Mouse (Mus musculus) layer of hippocampus, postnatal 14 days (tissue): Measurements from ENCODE around the gene Zfp827. TPM values are rescaled to one million over a fixed set of nuclear protein-coding genes. Genes with fewer than 3 reads are reported as not detected.
"Not testable (repeated sequence)": the region's sequence is repeated elsewhere in the genome, so short reads cannot be mapped to it uniquely, and the experiment has no call there.

ENCODE experiments used
- DNase-seq, 2 experiments: peaks; one replicate each; pipeline ENCODE4 v3.0.0; 2021 to 2022; ENCODE audit warnings: low spot score in 2 of 2, mixed read lengths in 1 of 2
- total RNA-seq, 2 experiments: library from RNA; stranded (reverse); gene quantifications; 2 replicates each; pipeline ENCODE4 v1.2.3; 2021

The Zfp827 gene
- total RNA-seq, 2 experiments from 2014 or later: 26.8 to 28.3 TPM

- no peak for DNase-seq
Observed at GRCm38 (mm10) chr8:79105186-79105585, 76.9 kb downstream of the Zfp827 start.

- DNase-seq: no peak
Observed at GRCm38 (mm10) chr8:79111461-79111860, 83.2 kb downstream of the Zfp827 start.

DNA sequence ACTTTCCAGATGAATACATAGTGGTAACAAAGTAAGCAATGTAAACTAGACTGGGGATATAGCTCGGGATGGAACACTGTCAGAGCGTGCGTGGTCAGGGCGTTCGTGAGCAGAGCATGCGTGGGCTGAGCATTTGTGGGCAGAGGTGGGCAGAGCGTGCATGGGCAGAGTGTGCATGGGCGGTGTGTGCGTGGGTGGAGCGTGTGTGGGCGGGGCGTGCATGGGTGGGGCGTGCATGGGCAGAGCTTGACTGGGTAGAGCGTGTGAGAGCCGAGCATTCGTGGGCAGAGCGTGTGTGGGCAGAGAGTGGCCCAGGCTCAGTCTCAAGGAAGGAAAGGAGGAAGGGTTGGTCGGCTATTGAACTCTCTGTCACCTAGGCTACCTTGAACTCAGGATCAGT is 84.2 kb downstream of the Zfp827 start:
- no peak for DNase-seq

- no peak for DNase-seq
Observed at GRCm38 (mm10) chr8:79113533-79113932, 85.3 kb downstream of the Zfp827 start.

DNA sequence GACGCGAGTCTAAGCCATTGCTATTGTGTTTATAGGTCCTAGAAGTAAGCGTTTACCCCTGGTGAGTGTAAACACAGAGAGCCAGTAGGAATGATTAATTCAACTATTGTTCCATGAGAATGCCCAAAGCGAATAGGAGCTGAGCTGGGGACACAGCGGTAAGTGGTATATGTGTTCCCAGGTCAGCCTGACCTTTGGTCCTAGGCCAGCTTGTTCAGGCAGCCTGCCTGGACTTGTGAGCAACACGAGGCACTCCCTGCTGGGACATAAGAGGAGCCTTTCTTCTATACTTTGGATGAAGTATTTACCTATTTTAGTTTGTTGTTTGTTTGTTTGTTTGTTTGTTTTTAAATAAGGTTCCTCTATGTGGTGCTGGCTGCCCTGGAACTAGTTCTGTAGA is 86.3 kb downstream of the Zfp827 start:
- no peak for DNase-seq

GRCm38 (mm10) chr8:79116436-79116835 is 88.2 kb downstream of the Zfp827 start:
- no peak for DNase-seq

GRCm38 (mm10) chr8:79117711-79118110 is 89.5 kb downstream of the Zfp827 start:
- DNase-seq: no peak

- DNase-seq: no peak
Observed at GRCm38 (mm10) chr8:79121614-79122013, 93.4 kb downstream of the Zfp827 start.

DNA sequence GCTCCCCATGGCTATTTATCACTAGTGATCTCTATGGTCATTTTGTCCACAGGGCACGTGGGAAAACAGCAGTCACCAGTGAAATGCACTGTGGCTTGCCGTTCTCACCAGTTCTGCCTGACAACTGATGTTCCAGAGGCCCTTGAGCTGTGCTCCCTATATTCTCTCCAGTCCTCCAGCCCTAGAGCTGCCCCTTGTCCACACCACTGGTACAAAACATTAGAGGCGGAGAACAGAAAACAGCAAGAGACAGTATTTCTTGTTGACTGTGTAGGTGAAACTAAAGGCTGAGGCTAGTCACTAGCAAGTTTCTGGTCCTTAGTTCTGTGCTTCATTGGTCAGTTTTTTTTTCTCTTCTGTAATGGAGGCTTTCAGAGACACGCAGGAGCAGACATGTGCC is 96.0 kb downstream of the Zfp827 start:
- no peak for DNase-seq

DNA sequence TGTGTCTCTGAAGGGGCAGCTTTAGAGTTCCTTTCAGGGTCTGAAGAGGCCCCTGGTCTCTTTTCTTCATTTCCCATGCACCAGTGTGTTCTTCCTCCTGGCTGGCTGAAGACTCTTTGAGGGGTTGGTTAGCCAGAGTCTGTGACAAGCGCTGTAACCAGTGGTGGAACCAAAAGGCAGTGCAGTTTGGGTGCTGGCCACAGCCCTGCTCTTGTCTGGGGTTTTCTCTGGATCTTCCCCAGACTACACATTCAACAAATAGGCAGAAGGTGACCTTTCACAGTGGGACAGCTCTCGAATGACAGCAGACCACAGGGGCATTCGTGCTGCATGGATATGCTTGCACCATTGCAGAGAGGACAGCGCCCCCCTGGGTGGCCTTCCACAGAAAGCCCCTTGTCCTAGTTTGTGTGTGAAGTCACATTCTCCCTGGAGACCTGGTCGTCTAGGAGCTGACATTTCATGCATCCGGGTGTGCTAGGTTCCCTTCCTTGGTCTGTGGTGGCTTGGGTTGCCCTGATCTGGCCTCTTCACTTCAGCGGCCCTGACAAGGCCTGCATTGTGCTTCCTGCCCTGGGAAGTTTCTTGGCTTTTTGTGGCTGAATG is 99.1 kb downstream of the Zfp827 start:
- DNase-seq: no peak

- DNase-seq: not testable (repeated sequence)
Observed at GRCm38 (mm10) chr8:79128534-79128933, 100.3 kb downstream of the Zfp827 start.

DNA sequence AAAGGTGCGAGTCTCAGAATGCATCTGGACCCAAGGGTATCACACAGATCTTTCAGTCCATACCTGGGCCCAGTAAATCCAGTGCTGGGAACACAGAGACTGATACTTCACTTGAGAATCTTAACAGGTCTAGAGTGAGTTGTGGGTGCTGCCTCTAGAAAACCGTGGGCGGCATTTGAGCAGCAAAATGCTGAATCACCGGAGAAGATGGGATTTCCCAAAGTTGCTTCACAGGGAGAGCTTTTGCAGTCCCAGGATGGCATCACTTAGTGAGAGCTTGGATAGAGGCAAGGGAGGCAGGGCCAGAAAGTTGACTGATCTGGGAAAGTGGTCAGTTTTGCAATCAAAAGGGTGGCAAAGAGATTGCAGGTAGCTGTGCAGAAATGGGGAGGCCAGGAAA is 111.4 kb downstream of the Zfp827 start:
- DNase-seq: no peak

GRCm38 (mm10) chr8:79140981-79141380 is 112.7 kb downstream of the Zfp827 start:
- peak; percentile 58 to 65 for DNase-seq

GRCm38 (mm10) chr8:79141592-79141991 is 113.4 kb downstream of the Zfp827 start:
- DNase-seq: peak in 1 of 2 experiments; percentile 62

DNA sequence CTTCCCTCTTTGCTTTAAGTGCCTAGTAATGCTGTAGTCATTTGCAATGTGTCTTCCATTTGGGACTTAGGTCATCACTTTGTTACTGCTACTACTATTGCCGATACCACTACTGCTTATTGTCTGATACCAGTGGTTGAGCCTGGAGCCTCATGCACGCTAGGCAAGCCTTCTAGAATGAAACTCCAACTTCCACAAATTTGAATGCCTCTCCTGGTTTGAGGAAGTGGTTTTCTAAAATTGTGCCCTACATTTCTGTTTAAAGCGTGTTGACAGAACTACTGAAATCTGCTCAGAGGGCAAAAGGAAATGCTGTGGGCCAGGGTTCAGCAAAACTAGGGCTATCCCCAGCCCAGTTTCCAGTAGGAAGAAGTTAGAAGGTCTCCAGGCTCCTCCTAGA is 115.5 kb downstream of the Zfp827 start:
- DNase-seq: no peak

- no peak for DNase-seq
Observed at GRCm38 (mm10) chr8:79145210-79145609, 117.0 kb downstream of the Zfp827 start.

DNA sequence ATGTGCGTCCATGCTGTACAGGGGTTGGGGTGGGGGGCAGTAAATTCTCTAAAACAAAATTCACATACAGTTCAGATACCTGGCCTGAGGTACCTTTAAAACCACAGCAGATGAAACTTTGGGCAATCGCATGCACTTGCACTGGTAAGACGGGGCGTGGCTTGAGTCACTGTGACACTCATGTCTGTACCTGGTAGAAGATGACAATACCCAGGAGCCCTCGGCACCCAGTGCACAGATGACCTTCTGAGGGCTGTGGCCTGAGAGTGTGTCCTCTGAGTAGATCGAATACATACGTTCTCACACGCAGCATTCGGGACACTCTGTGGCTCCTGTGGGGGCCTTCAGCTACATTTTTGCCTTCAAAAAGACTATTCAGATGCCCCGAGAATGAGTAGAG is 117.4 kb downstream of the Zfp827 start:
- no peak for DNase-seq

DNA sequence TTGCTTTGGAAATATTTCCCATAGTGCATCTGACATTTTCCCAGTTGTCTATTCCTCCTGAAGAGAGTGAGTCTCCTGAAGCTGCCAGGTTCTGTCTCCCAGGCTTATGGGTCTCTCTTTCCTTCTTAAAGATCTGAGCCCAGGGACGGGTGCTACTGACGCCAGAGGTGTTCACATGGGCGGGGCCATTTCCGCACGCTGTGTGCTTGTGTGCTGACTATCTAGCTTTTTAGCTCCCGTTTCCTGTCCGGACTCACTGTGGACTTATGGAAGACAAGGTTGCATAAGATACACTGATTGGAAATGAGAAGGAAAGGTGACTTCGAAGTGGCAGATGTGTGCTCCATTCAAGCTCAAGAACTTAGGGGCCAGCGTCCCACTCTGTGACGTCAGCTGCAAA is 120.6 kb downstream of the Zfp827 start:
- DNase-seq: no peak

DNA sequence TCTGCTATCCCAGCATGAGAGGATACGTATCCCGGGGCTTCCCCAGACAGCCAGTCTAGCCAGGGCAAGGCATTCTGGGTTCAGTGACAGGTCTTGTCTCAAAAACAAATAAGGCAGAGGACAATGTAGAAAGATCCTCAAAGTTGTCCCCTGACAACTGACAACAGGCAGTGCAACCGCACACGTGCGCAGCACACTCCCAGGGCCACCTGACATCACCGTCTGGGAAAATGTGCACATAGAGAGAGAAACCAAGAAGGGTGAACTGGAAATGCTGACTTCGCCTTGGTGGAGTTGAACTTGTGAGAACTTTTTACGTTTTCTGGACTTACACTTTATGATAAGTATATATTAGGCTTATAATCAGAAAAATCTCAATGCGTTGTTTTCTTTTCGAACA is 121.6 kb downstream of the Zfp827 start:
- DNase-seq: no peak

DNA sequence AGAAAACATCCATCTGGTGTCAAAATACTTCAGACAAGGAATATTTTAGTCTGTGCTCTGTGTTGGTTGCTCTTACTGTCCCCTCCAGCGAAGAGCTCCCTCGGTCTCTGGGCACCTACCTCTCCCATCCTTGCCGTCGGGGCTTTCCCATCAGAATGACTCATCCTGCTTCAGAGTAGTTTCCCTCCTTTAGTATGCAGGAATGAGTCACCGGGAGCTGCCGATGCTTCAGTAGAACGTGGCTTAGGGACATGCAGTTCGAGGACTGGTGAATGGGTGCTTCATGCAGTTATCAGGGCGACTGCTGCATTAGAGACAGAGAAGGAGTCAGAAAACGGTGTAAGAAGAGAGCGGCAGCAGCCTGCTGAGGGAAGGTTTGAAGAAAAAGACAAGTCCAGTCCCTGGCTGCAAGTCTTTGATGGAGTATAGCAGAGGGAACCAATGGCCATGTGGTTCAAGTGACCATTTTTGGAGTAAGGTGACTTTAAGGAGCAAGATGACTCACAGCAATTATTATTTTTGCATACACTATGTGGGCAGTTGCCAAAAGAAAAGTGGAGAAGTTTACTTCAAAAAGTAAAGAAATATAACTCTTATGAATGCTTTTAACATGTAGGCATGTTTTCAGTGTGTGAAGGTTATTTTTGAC is 122.4 kb downstream of the Zfp827 start:
- DNase-seq: no peak

DNA sequence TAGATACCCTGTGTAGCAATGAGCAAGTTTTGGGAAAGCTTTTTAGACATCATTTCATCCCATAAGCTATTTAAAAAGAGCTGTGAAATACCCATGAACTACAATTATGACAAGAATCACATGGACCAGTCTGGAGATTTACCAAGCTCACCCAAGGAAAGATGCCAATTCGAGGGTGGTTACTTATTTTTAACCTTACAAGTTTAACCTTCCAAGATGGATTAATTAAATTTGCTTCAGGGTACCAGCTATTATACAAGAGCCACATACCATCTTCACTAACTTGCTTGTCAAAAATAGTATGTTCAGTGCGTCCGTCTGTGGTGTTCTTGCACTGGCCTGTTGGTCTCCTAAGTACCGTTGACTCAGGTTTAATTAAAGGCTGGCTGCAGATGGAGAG is 123.4 kb downstream of the Zfp827 start:
- no peak for DNase-seq

DNA sequence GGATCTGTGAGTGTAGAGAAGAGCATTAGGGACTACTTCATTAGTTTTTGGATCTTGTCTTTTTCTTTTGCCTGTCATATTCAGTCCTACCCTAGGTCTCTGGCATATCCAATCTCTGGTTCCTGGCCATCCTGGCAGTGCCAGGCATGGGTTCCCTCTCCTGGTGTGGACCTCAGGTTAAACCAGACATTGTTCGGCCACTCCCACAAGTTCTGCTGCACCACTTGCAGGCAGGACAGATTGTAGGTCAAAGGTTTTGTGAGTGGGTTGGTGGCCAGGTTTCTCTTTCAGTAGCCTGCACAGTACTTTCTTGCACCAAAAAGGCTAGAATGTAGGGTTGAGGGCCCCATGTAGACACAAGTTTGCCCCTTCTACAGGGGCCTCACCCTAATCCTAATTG is 125.0 kb downstream of the Zfp827 start:
- no peak for DNase-seq

GRCm38 (mm10) chr8:79153637-79154036 is 125.4 kb downstream of the Zfp827 start:
- no peak for DNase-seq
